Mouse (Mus musculus) layer of hippocampus, postnatal 14 days (tissue): ENCODE data around the gene Slc43a3. TPM values are rescaled to one million over a fixed set of nuclear protein-coding genes. Genes with fewer than 3 reads are reported as not detected.
A peak's percentile ranks its signal among the peaks of the same experiment; 100 is the strongest.

Source experiments
- DNase-seq, 2 experiments: peaks; one replicate each; pipeline ENCODE4 v3.0.0; 2021 to 2022; ENCODE audit warnings: low spot score in 2 of 2, mixed read lengths in 1 of 2
- microRNA-seq, 2 experiments: library from miRNA; unstranded; fragments of <30 nt; microRNA quantifications; one replicate each; pipeline ENCODE4 v1.2.0; 2021
- total RNA-seq, 2 experiments: library from RNA; stranded (reverse); gene quantifications; 2 replicates each; pipeline ENCODE4 v1.2.3; 2021

Slc43a3 gene
- total RNA-seq, 2 experiments from 2014 or later = 2.4 to 3.3 TPM

GRCm38 (mm10) chr2:84967318-84967991 lies 31.1 kb downstream of the Slc43a3 start:
- no peak for DNase-seq

- no peak for DNase-seq
These were observed 39.2 kb downstream of the Slc43a3 start for GRCm38 (mm10) chr2:84975580-84975979.

DNA sequence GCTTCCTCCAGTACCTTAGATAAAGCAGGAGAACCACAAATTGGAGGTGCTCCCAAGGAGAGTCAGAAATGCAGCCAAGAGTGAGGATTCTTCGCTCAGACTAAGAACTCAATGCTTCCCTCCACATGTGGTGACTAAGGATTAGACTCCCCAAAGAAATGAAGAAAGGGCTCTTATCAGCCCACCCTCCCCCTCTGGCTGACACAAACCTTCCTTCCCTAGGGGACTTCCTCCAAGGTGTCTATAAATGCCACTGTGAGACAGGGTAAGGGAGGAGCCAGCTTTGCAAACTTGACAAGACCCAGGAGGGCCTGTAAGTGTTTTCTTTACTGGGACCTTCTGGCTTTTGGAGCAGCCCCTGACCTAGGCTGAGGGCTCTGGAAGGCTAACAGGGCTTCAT lies 43.8 kb downstream of the Slc43a3 start, which contains the start of gene Prg2:
Gene Prg2, plus strand, starts transcription at position 274 of the 400 bp plus-strand sequence.
- DNase-seq = no peak

DNA sequence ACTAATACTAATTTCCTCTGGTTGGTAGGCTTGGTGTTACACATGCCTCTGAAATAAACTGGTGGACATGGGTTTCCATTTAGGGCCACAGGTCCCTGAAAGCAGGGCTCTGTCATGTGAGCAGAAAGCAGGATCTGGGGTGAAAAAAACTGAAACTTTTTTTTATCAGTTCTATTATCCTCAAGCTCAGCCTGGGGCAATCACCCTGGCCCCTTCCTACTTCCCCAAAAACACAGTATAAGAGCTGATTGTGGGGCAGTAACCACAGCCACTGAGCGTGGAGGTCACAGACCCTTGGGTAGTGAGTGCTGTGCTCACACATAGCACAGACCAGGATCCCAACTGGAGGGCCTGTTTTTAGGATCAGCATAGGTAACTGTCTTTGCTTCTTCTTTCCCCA lies 51.6 kb downstream of the Slc43a3 start, which contains the start of gene Prg3:
Gene Prg3, plus strand, starts transcription at position 286 of the 400 bp plus-strand sequence.
- DNase-seq = no peak

- DNase-seq = no peak
These were observed 60.0 kb downstream of the Slc43a3 start for GRCm38 (mm10) chr2:84996376-84996775.

DNA sequence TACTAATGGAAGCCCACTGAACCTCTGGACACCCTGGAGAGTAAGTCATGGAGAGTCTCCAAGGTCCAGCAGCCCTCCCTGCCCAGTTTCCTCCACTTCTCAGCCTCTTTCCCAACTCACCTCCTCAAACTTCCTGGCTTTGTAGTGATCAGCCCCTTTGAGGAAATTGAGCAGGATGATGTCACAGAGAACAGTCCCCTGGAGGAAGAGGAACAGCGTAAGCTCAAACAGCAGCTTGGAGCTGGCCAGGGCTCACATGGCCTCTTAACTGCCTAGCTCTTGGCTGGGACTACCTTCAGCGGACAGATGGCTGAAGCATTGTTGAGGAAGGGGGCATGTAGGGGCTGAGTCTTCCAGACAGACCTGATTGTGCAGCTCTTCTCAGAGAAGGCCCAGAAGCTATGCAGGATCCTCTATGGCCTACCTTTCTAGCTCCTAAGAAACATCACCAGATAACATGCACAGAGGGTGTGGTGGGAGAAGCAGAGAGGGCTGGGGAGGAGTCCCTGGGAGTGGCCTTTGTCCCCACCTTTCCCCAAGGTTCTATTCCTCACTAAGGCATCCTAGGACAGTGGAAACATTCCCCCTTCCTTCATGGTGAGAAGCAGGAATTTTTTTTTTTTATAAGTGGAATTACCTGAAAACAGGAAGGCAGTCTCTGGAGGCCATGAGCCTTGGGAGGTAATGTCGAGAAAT lies 63.3 kb downstream of the Slc43a3 start:
- no peak for DNase-seq

- DNase-seq = no peak
These were observed 65.1 kb downstream of the Slc43a3 start for GRCm38 (mm10) chr2:85001497-85001896.

- DNase-seq = no peak
These were observed 66.2 kb downstream of the Slc43a3 start for GRCm38 (mm10) chr2:85002575-85002974.

DNA sequence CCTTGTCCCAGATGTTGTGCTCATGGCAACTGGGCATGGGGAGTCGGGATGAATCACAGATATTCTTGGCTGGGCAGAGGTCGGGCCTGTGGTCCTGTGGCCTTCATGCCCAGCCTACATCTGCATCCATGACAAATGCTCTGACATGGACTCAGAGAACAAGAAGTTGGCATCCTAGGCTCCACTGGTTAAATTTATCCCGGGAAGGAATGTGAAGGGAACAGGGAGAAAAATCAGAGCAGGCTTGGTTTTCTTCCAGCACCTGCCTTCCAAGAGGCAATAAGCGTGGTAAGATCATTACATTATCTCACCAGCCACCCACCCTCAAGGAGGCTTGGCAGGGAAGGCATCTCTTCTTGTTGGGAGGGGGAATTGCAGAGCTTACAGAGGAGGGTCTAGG lies 68.0 kb downstream of the Slc43a3 start:
- peak in 1 of 2 experiments; percentile 29 for DNase-seq

DNA sequence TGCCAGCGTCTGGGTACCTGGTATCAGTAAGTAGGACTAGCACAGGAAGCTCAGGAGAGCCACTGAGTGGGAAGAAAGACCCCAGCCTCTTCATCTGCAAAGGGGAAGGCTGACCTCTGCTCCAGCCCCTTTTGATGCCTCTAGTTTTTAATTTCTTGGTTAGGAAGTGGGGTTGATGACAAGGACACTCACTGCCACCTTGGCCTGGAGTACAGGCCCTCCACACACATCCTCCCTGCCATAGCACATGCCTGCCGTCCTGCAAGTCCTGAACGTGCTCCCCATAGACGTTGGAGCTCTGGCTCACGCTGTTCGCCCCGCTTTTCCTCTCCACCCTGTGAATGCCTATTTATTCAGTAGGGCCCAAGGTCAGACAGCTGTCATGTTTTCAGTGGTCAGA lies 70.2 kb downstream of the Slc43a3 start:
- no peak for DNase-seq

GRCm38 (mm10) chr2:85007729-85008128 lies 71.3 kb downstream of the Slc43a3 start:
- no peak for DNase-seq

Small RNA genes within 50 kb of the gene (microRNA-seq; reads per million reads assigned to microRNA genes)
- 0 reads per million in 2 experiments for gene Gm24332

Other genes with a start within 250 kb of the Slc43a3 start
- gene Zdhhc5, start 221.4 kb upstream of the Slc43a3 start, total RNA-seq = 10 to 100 TPM; 36.6 to 37.8 TPM
- gene Clp1, start 209.2 kb upstream of the Slc43a3 start, total RNA-seq = 1 to 10 TPM; 6.7 TPM
- gene Ypel4, start 202.5 kb upstream of the Slc43a3 start, total RNA-seq = 10 to 100 TPM; 33.1 to 39.8 TPM
- 1 to 10 TPM; 2.6 to 3.7 TPM for gene Gm19426, start 192.9 kb upstream of the Slc43a3 start, total RNA-seq
- 10 to 100 TPM in 1 of 2 experiments, 1 to 10 TPM in 1; 6.8 to 10.6 TPM for gene Serping1, start 161.1 kb upstream of the Slc43a3 start, total RNA-seq
- 1 to 10 TPM; 4.1 to 4.5 TPM for gene Ube2l6, start 137.8 kb upstream of the Slc43a3 start, total RNA-seq
- not detected for gene Smtnl1, start 113.9 kb upstream of the Slc43a3 start, total RNA-seq
- 10 to 100 TPM; 59.1 to 59.8 TPM for gene Timm10, start 109.6 kb upstream of the Slc43a3 start, total RNA-seq
- gene Slc43a1, start 97.7 kb upstream of the Slc43a3 start, total RNA-seq = under 1 TPM; 0.33 to 0.37 TPM
- gene Rtn4rl2, start 49.9 kb upstream of the Slc43a3 start, total RNA-seq = 10 to 100 TPM; 92.5 to 99.2 TPM
- not detected for gene Prg2, start 43.9 kb downstream of the Slc43a3 start, total RNA-seq
- not detected for gene Prg3, start 51.6 kb downstream of the Slc43a3 start, total RNA-seq
- gene Ssrp1, start 100.7 kb downstream of the Slc43a3 start, total RNA-seq = 100 to 1,000 TPM; 104 TPM
- gene P2rx3, start 100.9 kb downstream of the Slc43a3 start, total RNA-seq = 1 to 10 TPM; 2.8 to 3.4 TPM
- 100 to 1,000 TPM; 128 to 141 TPM for gene Tnks1bp1, start 111.4 kb downstream of the Slc43a3 start, total RNA-seq
- gene Aplnr, start 199.6 kb downstream of the Slc43a3 start, total RNA-seq = 1 to 10 TPM; 6.1 to 8.1 TPM